Mouse (Mus musculus): ENCODE data around the gene Stip1. TPM values are rescaled to one million over a fixed set of nuclear protein-coding genes. Genes with fewer than 3 reads are reported as not detected.

Gene Stip1
- polyA plus RNA-seq (2014; fragmentation: Nextera tagmentation; extraction: Ambion mirVana): 212 and 227 TPM in 2 replicates

DNA sequence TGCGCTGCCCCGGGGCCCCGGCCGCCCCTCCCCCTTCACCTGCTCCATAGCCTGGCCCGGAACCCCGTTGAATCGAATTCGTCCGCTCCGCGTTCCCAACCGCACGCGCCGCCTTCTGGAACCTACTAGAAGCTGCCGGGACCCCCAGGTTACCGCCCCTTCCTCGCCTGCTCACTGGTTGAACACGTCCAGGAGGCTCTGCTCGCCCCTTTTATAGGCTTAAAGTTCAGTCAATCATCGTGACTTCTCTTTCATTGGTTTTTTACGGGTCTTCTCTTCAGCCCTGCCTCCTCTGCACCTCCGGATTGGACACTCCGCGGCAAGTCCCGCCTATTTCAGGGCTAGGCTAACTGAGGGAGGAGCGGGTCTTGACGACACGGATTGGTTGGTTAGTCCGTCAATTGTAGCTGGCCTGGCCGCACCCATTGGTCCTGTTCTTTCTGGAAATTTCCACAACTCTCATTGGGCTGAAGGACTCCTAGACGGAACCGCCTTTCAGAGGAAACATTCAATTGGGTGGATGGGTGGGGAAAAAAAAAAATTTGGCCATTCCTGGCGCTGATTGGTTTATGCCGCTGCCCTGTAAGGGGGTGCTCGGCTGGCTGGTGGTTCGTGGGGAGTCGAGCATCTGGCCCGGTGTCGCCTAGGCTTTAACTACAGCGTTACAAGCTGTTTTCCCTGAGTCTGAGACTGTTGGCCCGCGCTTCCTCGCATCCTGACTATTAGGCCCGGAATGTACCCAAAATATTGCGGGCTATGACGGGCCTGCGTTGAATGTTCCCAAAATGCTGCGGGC is at the start of gene Stip1:
Gene Stip1 (minus strand): TSS at position 127 of the 796 bp plus-strand sequence.
- H3K4me2 ChIP-seq (ENCODE audit: low read length): peak within 1 kb of the TSS; percentile 94
- WGBS: under 1% methylated on average over 48 of the region's 49 CpGs
- H3K36me3 ChIP-seq (ENCODE audit: control insufficient read depth, insufficient read depth, low read length): peaks cover 11% of the 10 kb centered on the region
- ATAC-seq (replicated peaks; ENCODE audit: low FRiP score, low TSS enrichment, low read depth) (peak; percentile 99), DNase-seq (ENCODE audit: low spot score) (peak; percentile 95)
- H3K9me3 ChIP-seq (ENCODE audit: control insufficient read depth, low read length): no peaks in the 10 kb centered on the region
- H3K27me3 ChIP-seq (replicated peaks; ENCODE audit: control insufficient read depth, insufficient read depth, low read length): no peaks in the 10 kb centered on the region
- peaks cover 18% of the 10 kb centered on the region for H3K4me1 ChIP-seq (replicated peaks; ENCODE audit: control insufficient read depth, insufficient read depth, low read length)
- H3K4me3 ChIP-seq (ENCODE audit: low read depth, low read length): peak within 1 kb of the TSS; percentile 92
- peak within 1 kb of the TSS; percentile 93 for H3K9ac ChIP-seq (ENCODE audit: low read length)
- H3K27ac ChIP-seq (ENCODE audit: low read depth): peak within 1 kb of the TSS; percentile 91

- 74% methylated on average over 5 of the region's 5 CpGs for WGBS
- no peak overlapping the region for H3K9ac ChIP-seq (ENCODE audit: low read length)
- no peaks in the 10 kb centered on the region for H3K36me3 ChIP-seq (ENCODE audit: control insufficient read depth, insufficient read depth, low read length)
- H3K27ac ChIP-seq (ENCODE audit: low read depth): no peak overlapping the region
- H3K4me3 ChIP-seq (ENCODE audit: low read depth, low read length): no peak overlapping the region
- H3K9me3 ChIP-seq (ENCODE audit: control insufficient read depth, low read length): no peaks in the 10 kb centered on the region
- ATAC-seq (replicated peaks; ENCODE audit: low FRiP score, low TSS enrichment, low read depth) (no peak), DNase-seq (ENCODE audit: low spot score) (no peak)
- no peak overlapping the region for H3K4me2 ChIP-seq (ENCODE audit: low read length)
- peaks cover 19% of the 10 kb centered on the region for H3K27me3 ChIP-seq (replicated peaks; ENCODE audit: control insufficient read depth, insufficient read depth, low read length)
- no peaks in the 10 kb centered on the region for H3K4me1 ChIP-seq (replicated peaks; ENCODE audit: control insufficient read depth, insufficient read depth, low read length)
Measured at GRCm38 (mm10) chr19:7089050-7089449, 49.3 kb upstream of the Stip1 start.

DNA sequence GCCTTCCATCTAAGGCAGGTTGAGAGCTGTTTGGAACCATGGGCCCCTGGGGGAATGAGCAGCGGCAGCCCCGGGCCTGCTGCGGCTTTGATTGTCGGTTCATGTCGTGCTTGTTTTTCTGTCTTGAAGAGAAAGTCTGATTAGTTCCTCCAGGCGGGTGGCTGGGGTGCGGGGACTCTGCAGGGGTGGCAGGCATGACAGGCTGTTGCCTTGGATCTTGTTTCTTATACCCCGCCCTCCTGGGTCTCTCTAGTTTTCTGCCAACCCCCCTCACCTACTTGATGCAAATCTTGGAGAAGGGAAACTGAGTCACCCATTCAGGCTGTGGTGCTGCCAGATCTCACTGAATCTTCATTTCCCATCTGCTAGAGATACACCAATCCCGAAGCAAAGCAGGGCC is 48.8 kb upstream of the Stip1 start:
- Histone ChIP-seq H3K4me3 (ENCODE audit: low read depth, low read length) (no peak overlapping the region), H3K4me1 (replicated peaks; ENCODE audit: control insufficient read depth, insufficient read depth, low read length) (no peaks in the 10 kb centered on the region), H3K36me3 (ENCODE audit: control insufficient read depth, insufficient read depth, low read length) (no peaks in the 10 kb centered on the region), H3K9me3 (ENCODE audit: control insufficient read depth, low read length) (no peaks in the 10 kb centered on the region), H3K27me3 (replicated peaks; ENCODE audit: control insufficient read depth, insufficient read depth, low read length) (peaks cover 19% of the 10 kb centered on the region), H3K4me2 (ENCODE audit: low read length) (no peak overlapping the region), H3K27ac (ENCODE audit: low read depth) (no peak overlapping the region), H3K9ac (ENCODE audit: low read length) (no peak overlapping the region)
- no peak for ATAC-seq (replicated peaks; ENCODE audit: low FRiP score, low TSS enrichment, low read depth)
- 26% methylated on average over 9 of the region's 9 CpGs for WGBS
- no peak for DNase-seq (ENCODE audit: low spot score)

GRCm38 (mm10) chr19:7084734-7085133 is 45.0 kb upstream of the Stip1 start:
- H3K4me3 ChIP-seq (ENCODE audit: low read depth, low read length): no peak overlapping the region
- no peak overlapping the region for H3K9ac ChIP-seq (ENCODE audit: low read length)
- H3K4me1 ChIP-seq (replicated peaks; ENCODE audit: control insufficient read depth, insufficient read depth, low read length): no peaks in the 10 kb centered on the region
- peaks cover 17% of the 10 kb centered on the region for H3K27me3 ChIP-seq (replicated peaks; ENCODE audit: control insufficient read depth, insufficient read depth, low read length)
- DNase-seq (ENCODE audit: low spot score) (no peak), ATAC-seq (replicated peaks; ENCODE audit: low FRiP score, low TSS enrichment, low read depth) (no peak)
- H3K36me3 ChIP-seq (ENCODE audit: control insufficient read depth, insufficient read depth, low read length): no peaks in the 10 kb centered on the region
- H3K4me2 ChIP-seq (ENCODE audit: low read length): no peak overlapping the region
- no peak overlapping the region for H3K27ac ChIP-seq (ENCODE audit: low read depth)
- WGBS: 60% methylated on average over 15 of the region's 15 CpGs
- no peaks in the 10 kb centered on the region for H3K9me3 ChIP-seq (ENCODE audit: control insufficient read depth, low read length)

- Histone ChIP-seq H3K4me1 (replicated peaks; ENCODE audit: control insufficient read depth, insufficient read depth, low read length) (no peaks in the 10 kb centered on the region), H3K36me3 (ENCODE audit: control insufficient read depth, insufficient read depth, low read length) (no peaks in the 10 kb centered on the region), H3K4me2 (ENCODE audit: low read length) (no peak overlapping the region), H3K4me3 (ENCODE audit: low read depth, low read length) (no peak overlapping the region), H3K27ac (ENCODE audit: low read depth) (no peak overlapping the region), H3K27me3 (replicated peaks; ENCODE audit: control insufficient read depth, insufficient read depth, low read length) (peaks cover 7% of the 10 kb centered on the region; the same call in 1 of the 2 replicates), H3K9ac (ENCODE audit: low read length) (no peak overlapping the region), H3K9me3 (ENCODE audit: control insufficient read depth, low read length) (no peaks in the 10 kb centered on the region)
- WGBS: 52% methylated on average over 14 of the region's 14 CpGs
- ATAC-seq (replicated peaks; ENCODE audit: low FRiP score, low TSS enrichment, low read depth): no peak
- DNase-seq (ENCODE audit: low spot score): no peak
Measured at GRCm38 (mm10) chr19:7083035-7083794, 43.4 kb upstream of the Stip1 start.

- DNase-seq (ENCODE audit: low spot score) (no peak), ATAC-seq (replicated peaks; ENCODE audit: low FRiP score, low TSS enrichment, low read depth) (no peak)
- Histone ChIP-seq H3K9me3 (ENCODE audit: control insufficient read depth, low read length) (no peaks in the 10 kb centered on the region), H3K9ac (ENCODE audit: low read length) (no peak overlapping the region), H3K4me2 (ENCODE audit: low read length) (no peak overlapping the region), H3K27me3 (replicated peaks; ENCODE audit: control insufficient read depth, insufficient read depth, low read length) (0 out of 2 replicates have a peak, but pooled peaks cover 4% of the 10 kb centered on the region), H3K27ac (ENCODE audit: low read depth) (no peak overlapping the region), H3K4me1 (replicated peaks; ENCODE audit: control insufficient read depth, insufficient read depth, low read length) (no peaks in the 10 kb centered on the region), H3K4me3 (ENCODE audit: low read depth, low read length) (no peak overlapping the region), H3K36me3 (ENCODE audit: control insufficient read depth, insufficient read depth, low read length) (no peaks in the 10 kb centered on the region)
- WGBS: 49% methylated on average over 7 of the region's 7 CpGs
Measured at GRCm38 (mm10) chr19:7081516-7082266, 41.9 kb upstream of the Stip1 start.

DNA sequence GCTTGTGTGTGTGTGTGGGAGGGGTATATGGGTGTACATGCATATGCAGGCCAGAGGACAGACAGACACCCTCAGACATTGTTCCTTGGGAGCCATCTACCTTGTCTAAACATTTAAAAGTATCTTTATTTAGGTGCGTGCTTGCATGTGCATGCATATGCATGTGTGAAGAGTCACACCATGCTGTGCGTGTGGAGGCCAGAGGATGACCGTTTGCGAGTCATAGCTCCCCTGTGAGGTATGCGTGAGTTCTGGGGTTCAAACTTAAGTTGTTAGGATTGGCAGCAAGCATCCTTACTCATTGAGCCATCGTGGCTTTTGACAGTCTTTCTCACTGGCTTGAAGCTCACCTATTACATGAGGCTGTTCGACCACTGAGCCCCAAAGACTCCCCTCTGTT is 38.5 kb upstream of the Stip1 start:
- ATAC-seq (replicated peaks; ENCODE audit: low FRiP score, low TSS enrichment, low read depth) (no peak), DNase-seq (ENCODE audit: low spot score) (no peak)
- Histone ChIP-seq H3K27ac (ENCODE audit: low read depth) (no peak overlapping the region), H3K4me1 (replicated peaks; ENCODE audit: control insufficient read depth, insufficient read depth, low read length) (no peaks in the 10 kb centered on the region), H3K9ac (ENCODE audit: low read length) (no peak overlapping the region), H3K36me3 (ENCODE audit: control insufficient read depth, insufficient read depth, low read length) (no peaks in the 10 kb centered on the region), H3K27me3 (replicated peaks; ENCODE audit: control insufficient read depth, insufficient read depth, low read length) (no peaks in the 10 kb centered on the region; the same call in 1 of the 2 replicates), H3K4me3 (ENCODE audit: low read depth, low read length) (no peak overlapping the region), H3K4me2 (ENCODE audit: low read length) (no peak overlapping the region), H3K9me3 (ENCODE audit: control insufficient read depth, low read length) (no peaks in the 10 kb centered on the region)
- WGBS: 87% methylated on average over 7 of the region's 7 CpGs

DNA sequence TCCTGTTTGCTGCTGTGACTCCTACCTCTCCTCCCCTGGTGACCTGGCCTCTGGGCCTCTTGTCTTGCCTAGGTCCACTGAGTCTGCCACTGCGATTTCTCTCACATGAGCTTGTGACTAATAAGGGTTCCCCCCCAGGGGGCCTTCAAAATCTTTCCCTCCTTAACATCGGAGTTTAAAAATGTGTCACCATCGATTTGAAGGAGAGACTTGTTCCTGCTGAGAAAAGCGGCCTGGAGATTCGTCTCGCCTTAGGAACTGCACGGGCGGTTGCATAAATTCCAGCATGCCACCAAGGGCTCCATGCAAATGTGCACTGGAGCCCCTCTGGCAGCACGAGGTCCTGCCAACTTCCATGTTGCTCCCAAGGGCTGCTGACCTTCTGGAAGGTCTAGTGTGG is 37.9 kb upstream of the Stip1 start:
- Histone ChIP-seq H3K4me2 (ENCODE audit: low read length) (no peak overlapping the region), H3K4me3 (ENCODE audit: low read depth, low read length) (no peak overlapping the region), H3K4me1 (replicated peaks; ENCODE audit: control insufficient read depth, insufficient read depth, low read length) (no peaks in the 10 kb centered on the region), H3K9ac (ENCODE audit: low read length) (no peak overlapping the region), H3K9me3 (ENCODE audit: control insufficient read depth, low read length) (no peaks in the 10 kb centered on the region), H3K27me3 (replicated peaks; ENCODE audit: control insufficient read depth, insufficient read depth, low read length) (no peaks in the 10 kb centered on the region; the same call in 1 of the 2 replicates), H3K36me3 (ENCODE audit: control insufficient read depth, insufficient read depth, low read length) (no peaks in the 10 kb centered on the region), H3K27ac (ENCODE audit: low read depth) (no peak overlapping the region)
- 74% methylated on average over 9 of the region's 9 CpGs for WGBS
- ATAC-seq (replicated peaks; ENCODE audit: low FRiP score, low TSS enrichment, low read depth) (no peak), DNase-seq (ENCODE audit: low spot score) (no peak)
